Mouse (Mus musculus): ENCODE results near the gene Ltbr.

DNA sequence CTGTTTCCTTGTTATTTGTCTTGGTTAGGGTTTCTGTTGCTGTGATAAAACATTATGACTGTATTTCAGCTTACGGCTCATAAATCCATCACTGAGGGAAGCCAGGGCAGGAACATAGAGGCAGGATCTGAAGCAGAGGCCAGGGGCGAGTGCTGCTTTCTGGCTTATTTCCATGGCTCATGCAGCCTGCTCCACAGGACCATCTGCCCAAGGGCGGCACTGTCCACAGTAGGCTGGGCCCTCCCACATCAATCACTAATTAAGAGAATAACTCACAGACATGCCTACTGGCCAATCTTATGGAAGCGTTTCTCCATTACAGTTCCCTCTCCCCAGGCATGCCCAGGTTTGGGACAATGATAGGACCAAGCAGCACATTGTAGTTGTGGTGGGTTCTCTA, 10.4 kb downstream of the Ltbr start:
- no peak for TF ChIP-seq POLR2A (IDR thresholded peaks at IDR 0.05; ENCODE audit: insufficient read depth, low read length)
- TF ChIP-seq CTCF (IDR thresholded peaks at IDR 0.05; ENCODE audit: low read depth, low read length): no peak
